Mouse (Mus musculus): ENCODE results near the gene Ets1. TPM values are rescaled to one million over a fixed set of nuclear protein-coding genes. Genes with fewer than 3 reads are reported as not detected.

Gene Ets1
- polyA plus RNA-seq, 1 experiment, result 13.4 TPM

DNA sequence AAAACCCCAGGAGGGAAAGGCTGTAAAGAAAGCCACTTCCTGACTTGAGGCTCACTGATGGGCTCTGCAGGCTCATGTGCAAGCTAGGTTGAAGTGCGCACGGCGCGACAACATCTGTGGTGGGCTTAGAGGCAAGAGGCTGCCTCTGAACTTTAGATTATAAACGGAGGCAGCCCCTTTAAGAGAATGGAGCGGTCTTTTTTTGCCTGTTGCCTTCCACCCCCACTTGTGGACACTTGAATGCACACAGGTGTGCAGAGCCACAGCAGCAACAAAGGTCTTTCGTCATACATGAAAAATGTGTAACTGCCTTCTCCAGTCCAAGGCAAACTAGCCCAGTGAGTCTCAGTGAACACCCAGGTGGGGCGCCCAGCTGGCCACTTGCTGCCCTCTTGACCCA lies 110.0 kb downstream of the Ets1 start:
- H3K4me3 ChIP-seq (ENCODE audit: insufficient read depth, low read depth, low read length), result no peak overlapping the region
- no peak overlapping the region for H3K27ac ChIP-seq (replicated peaks; ENCODE audit: low read depth, low read length)
- H3K4me1 ChIP-seq (ENCODE audit: control insufficient read depth, insufficient read depth, insufficient read length, low read length), result peaks cover 32% of the 10 kb centered on the region

DNA sequence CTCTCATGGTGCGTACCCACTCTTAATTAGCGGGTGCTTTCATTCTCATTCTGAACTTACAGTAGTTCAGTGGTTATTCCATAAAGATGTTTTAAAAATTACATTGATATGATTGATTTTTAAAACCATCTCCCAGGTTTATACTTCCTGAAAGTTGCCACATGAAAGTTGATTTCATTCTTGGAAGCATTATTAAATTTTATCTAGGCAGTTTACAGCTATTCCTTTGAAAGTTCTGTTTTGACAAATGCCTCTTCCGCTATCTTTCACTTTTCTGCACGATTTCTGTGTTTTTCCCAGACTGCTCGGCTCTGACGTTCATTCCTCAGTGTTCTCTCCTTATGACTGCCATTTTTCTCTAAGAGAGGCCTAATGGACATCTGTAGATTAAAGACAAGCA lies 110.6 kb downstream of the Ets1 start:
- H3K4me1 ChIP-seq (ENCODE audit: control insufficient read depth, insufficient read depth, insufficient read length, low read length), result peaks cover 33% of the 10 kb centered on the region
- H3K4me3 ChIP-seq (ENCODE audit: insufficient read depth, low read depth, low read length), result no peak overlapping the region
- H3K27ac ChIP-seq (replicated peaks; ENCODE audit: low read depth, low read length), result no peak overlapping the region

- Histone ChIP-seq H3K4me3 (ENCODE audit: insufficient read depth, low read depth, low read length) (no peak overlapping the region), H3K27ac (replicated peaks; ENCODE audit: low read depth, low read length) (no peak overlapping the region)
Measured at GRCm38 (mm10) chr9:32747624-32748023, 111.6 kb downstream of the Ets1 start.

DNA sequence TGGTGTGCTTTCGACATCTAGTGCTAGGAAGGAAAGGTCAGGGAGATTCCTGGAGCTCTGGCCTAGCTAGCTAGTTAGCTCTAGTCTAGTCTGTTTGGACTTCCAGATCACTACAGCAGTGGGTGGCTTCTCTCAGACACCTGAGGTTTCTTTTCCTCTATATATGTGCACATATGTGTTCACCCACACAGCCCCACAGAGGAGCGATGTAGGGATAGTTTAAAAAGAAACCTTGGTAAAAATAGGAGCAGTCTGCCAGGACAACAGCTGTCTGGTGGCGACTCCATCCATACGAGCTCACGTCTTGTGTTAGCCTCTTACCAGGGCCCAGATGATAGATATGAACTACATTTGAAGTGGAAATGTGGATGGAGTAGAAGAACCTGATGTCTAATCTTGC lies 112.5 kb downstream of the Ets1 start:
- Histone ChIP-seq H3K4me1 (ENCODE audit: control insufficient read depth, insufficient read depth, insufficient read length, low read length) (peaks cover 18% of the 10 kb centered on the region), H3K27ac (replicated peaks; ENCODE audit: low read depth, low read length) (no peak overlapping the region), H3K4me3 (ENCODE audit: insufficient read depth, low read depth, low read length) (no peak overlapping the region)

More at GRCm38 (mm10) chr9:32747624-32748023, 111.6 kb downstream of the Ets1 start:
- peaks cover 26% of the 10 kb centered on the region for H3K4me1 ChIP-seq (ENCODE audit: control insufficient read depth, insufficient read depth, insufficient read length, low read length)

DNA sequence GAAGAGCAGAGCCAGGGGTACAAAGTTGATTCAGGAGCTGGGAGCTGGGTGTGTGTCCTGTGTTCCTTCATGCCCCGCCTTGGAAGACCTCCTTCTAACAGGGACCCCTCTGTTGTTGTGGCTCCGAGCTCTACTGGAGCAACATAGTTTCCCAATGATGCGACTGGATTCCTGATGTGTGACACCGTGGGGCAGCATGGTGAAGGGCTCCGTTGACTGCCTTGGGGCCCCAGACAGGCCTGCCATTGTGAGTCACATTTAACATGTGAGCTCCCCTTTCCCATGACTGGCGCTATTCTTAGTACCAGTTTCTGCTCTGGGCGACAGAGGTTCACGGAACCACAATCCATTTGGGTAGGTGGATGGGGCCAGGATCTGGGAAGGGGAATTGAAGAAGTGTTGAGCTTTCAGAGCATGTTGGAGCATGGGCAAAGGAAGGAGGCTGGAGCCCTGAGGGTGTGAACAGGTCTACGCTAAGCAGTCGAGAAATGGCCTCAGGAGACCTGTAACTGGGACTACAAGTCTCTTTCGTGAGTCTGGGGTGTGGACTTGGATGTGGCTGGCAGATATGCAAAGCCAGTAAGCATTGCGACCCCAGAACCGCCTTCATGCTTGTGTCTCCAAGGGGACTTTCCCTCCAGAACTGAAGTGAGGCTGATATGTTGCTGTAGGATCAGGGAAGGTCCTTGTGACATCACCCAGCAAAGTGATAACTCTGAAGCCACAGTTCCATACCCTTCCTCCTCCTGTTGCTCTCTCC lies 113.9 kb downstream of the Ets1 start:
- no peak overlapping the region for H3K27ac ChIP-seq (replicated peaks; ENCODE audit: low read depth, low read length)
- peaks cover 13% of the 10 kb centered on the region for H3K4me1 ChIP-seq (ENCODE audit: control insufficient read depth, insufficient read depth, insufficient read length, low read length)
- no peak overlapping the region for H3K4me3 ChIP-seq (ENCODE audit: insufficient read depth, low read depth, low read length)

GRCm38 (mm10) chr9:32752602-32753001 lies 116.6 kb downstream of the Ets1 start:
- peaks cover 10% of the 10 kb centered on the region for H3K4me1 ChIP-seq (ENCODE audit: control insufficient read depth, insufficient read depth, insufficient read length, low read length)
- H3K27ac ChIP-seq (replicated peaks; ENCODE audit: low read depth, low read length), result 0 out of 2 replicates have a peak overlapping the region, but pooled peaks have one; percentile 3
- H3K4me3 ChIP-seq (ENCODE audit: insufficient read depth, low read depth, low read length), result no peak overlapping the region

GRCm38 (mm10) chr9:32754311-32754710 lies 118.3 kb downstream of the Ets1 start:
- Histone ChIP-seq H3K4me3 (ENCODE audit: insufficient read depth, low read depth, low read length) (no peak overlapping the region), H3K27ac (replicated peaks; ENCODE audit: low read depth, low read length) (no peak overlapping the region), H3K4me1 (ENCODE audit: control insufficient read depth, insufficient read depth, insufficient read length, low read length) (peaks cover 6% of the 10 kb centered on the region)

GRCm38 (mm10) chr9:32756002-32756401 lies 120.0 kb downstream of the Ets1 start:
- Histone ChIP-seq H3K27ac (replicated peaks; ENCODE audit: low read depth, low read length) (no peak overlapping the region), H3K4me3 (ENCODE audit: insufficient read depth, low read depth, low read length) (no peak overlapping the region), H3K4me1 (ENCODE audit: control insufficient read depth, insufficient read depth, insufficient read length, low read length) (peaks cover 3% of the 10 kb centered on the region; the same call in 1 of the 2 replicates)

DNA sequence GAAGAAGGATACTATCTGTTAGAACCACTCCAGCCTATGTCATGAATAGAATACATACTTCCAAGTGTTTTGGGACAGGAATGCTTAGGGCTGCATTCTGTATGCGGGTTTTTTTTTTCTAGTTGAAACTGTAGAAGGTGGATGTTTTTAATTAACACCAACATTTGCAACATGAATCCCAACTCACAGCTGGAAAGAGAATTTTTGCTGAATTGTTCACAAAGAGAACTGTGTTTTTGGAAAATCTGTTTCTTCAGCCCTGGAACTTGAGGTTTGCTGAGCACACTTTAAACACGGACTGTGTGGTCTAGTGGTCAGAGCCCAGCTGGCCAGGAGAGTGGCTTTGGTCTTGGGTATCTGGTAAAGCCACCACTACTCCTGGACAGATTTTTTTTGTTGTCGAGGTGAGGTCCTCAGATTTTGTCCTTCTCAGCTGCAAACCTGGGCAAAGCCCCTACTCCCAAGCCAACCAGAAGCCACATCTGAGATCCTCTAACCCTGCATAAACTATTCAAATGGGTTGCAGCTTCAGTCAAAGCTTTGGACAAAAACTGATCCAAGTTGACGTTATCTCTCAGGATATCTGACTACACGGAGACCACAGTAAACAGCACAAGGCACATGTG lies 122.4 kb downstream of the Ets1 start:
- no peak overlapping the region for H3K4me3 ChIP-seq (ENCODE audit: insufficient read depth, low read depth, low read length)
- peaks cover 9% of the 10 kb centered on the region; the same call in 1 of the 2 replicates for H3K4me1 ChIP-seq (ENCODE audit: control insufficient read depth, insufficient read depth, insufficient read length, low read length)
- H3K27ac ChIP-seq (replicated peaks; ENCODE audit: low read depth, low read length), result no peak overlapping the region

- Histone ChIP-seq H3K4me3 (ENCODE audit: insufficient read depth, low read depth, low read length) (no peak overlapping the region), H3K27ac (replicated peaks; ENCODE audit: low read depth, low read length) (0 out of 2 replicates have a peak overlapping the region, but pooled peaks have one; percentile 15), H3K4me1 (ENCODE audit: control insufficient read depth, insufficient read depth, insufficient read length, low read length) (peaks cover 9% of the 10 kb centered on the region)
Measured at GRCm38 (mm10) chr9:32760649-32761157, 124.7 kb downstream of the Ets1 start.

DNA sequence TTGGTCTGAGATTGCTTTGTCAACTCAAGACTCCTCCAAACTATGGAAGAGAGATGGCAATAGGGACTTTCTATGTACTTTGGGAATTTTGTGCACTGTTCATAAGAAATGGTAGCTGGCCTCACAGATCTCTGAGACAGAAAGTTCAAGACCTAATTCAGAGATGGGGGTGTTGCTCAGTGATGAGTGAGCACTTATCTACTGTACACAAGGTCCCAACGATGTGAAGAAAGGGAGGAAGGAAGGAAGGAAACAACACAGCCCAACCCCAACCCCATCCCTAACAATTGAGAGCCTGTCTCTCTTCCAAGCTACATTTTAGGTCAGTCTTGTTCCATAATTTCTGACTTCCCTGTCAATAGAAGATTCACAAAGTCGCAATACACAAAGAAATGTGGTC lies 125.3 kb downstream of the Ets1 start:
- Histone ChIP-seq H3K4me1 (ENCODE audit: control insufficient read depth, insufficient read depth, insufficient read length, low read length) (peaks cover 9% of the 10 kb centered on the region), H3K27ac (replicated peaks; ENCODE audit: low read depth, low read length) (0 out of 2 replicates have a peak overlapping the region, but pooled peaks have one; percentile 15)

DNA sequence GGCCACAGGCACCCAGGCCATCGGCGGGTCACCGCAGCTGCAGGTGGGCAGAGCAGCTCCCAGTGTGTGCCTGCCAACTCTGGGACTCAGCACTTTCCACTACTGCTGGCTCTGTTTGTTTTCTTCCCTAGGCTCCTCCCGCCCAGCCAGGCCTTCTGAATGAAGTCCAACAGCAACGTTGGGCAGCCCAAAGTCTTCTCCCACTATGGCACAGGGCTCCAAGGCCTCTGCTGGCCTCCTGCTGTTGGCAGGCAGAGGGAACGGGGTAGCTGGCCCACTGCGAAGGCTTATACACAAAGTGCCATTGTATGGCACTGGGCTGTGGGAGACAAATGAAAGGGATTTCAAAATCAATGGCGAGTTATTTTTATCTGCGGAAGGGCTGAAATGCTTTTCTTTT lies 128.4 kb downstream of the Ets1 start:
- Histone ChIP-seq H3K27ac (replicated peaks; ENCODE audit: low read depth, low read length) (no peak overlapping the region), H3K4me3 (ENCODE audit: insufficient read depth, low read depth, low read length) (no peak overlapping the region), H3K4me1 (ENCODE audit: control insufficient read depth, insufficient read depth, insufficient read length, low read length) (peaks cover 11% of the 10 kb centered on the region)

More for the DNA sequence above, 125.3 kb downstream of the Ets1 start:
- no peak overlapping the region for H3K4me3 ChIP-seq (ENCODE audit: insufficient read depth, low read depth, low read length)

DNA sequence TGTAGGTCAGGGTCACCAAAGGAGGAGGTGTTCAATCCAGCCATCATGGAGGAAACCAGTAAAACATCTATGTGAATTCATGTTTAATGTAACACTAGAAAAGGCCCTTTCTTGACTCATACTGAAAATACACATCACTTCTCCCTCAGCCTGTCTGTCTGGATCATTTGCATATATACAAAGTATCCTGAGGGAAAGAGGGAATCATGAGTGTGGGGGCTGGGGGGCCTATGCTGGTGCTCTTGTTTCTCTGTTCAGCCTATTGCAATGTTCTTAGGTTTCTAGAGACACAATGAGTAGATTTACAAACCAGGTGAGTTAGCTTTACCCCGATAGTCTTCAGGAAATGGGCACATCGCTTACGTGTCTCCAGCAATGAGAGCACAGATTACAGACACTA lies 129.1 kb downstream of the Ets1 start:
- Histone ChIP-seq H3K27ac (replicated peaks; ENCODE audit: low read depth, low read length) (no peak overlapping the region), H3K4me1 (ENCODE audit: control insufficient read depth, insufficient read depth, insufficient read length, low read length) (peaks cover 11% of the 10 kb centered on the region), H3K4me3 (ENCODE audit: insufficient read depth, low read depth, low read length) (no peak overlapping the region)

- Histone ChIP-seq H3K4me1 (ENCODE audit: control insufficient read depth, insufficient read depth, insufficient read length, low read length) (peaks cover 4% of the 10 kb centered on the region; the same call in 1 of the 2 replicates), H3K4me3 (ENCODE audit: insufficient read depth, low read depth, low read length) (no peak overlapping the region), H3K27ac (replicated peaks; ENCODE audit: low read depth, low read length) (no peak overlapping the region)
Measured at GRCm38 (mm10) chr9:32778866-32779265, 142.8 kb downstream of the Ets1 start.

GRCm38 (mm10) chr9:32782391-32783092 lies 146.5 kb downstream of the Ets1 start:
- peaks cover 7% of the 10 kb centered on the region for H3K4me1 ChIP-seq (ENCODE audit: control insufficient read depth, insufficient read depth, insufficient read length, low read length)

More at GRCm38 (mm10) chr9:32782391-32783092, 146.5 kb downstream of the Ets1 start:
- Histone ChIP-seq H3K4me3 (ENCODE audit: insufficient read depth, low read depth, low read length) (no peak overlapping the region), H3K27ac (replicated peaks; ENCODE audit: low read depth, low read length) (no peak overlapping the region; the same call in 1 of the 2 replicates)

All from brown adipose tissue, adult 24 weeks (tissue).